Mouse (Mus musculus): ENCODE results near the gene Zc3h6. TPM values are rescaled to one million over a fixed set of nuclear protein-coding genes. Genes with fewer than 3 reads are reported as not detected.

Zc3h6 gene
- polyA plus RNA-seq, 1 experiment from 2014 or later = 0.84 TPM

DNA sequence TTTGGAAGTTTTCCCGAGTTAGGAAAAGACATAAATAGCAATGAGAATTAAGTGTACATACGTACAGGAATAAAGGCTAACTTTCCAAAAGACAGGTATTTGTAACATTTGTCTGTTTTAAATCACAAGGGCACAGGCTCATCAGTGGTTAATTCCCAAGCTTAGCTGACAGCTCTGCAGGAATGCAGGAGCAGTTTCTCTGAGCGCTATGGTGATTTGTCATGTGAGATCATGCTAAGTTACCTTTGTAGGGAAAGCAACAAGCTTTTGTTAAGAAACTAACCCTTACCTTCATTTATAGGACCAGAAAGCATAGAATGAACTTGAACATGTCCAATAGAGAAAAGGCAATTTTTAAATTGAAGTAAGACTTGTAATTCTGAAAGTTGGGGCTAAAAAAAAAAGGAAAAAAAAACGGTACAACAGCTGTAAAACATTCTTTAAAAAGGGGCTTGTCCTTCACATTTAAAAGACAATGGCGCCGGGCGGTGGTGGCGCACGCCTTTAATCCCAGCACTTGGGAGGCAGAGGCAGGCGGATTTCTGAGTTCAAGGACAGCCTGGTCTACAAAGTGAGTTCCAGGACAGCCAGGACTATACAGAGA, 94.4 kb downstream of the Zc3h6 start:
- 71% methylated on average over 10 of the region's 10 CpGs for WGBS
- Histone ChIP-seq H3K9ac (ENCODE audit: low read depth, low read length) (no peak overlapping the region), H3K4me1 (replicated peaks; ENCODE audit: control insufficient read depth, insufficient read depth, low read length) (peaks cover 7% of the 10 kb centered on the region; the same call in 1 of the 2 replicates), H3K27ac (ENCODE audit: low read depth, low read length) (no peak overlapping the region), H3K27me3 (replicated peaks; ENCODE audit: control insufficient read depth, insufficient read depth, low read length) (peaks cover 2% of the 10 kb centered on the region; the same call in 1 of the 2 replicates), H3K4me2 (no peak overlapping the region), H3K4me3 (ENCODE audit: low read depth, low read length) (no peak overlapping the region), H3K36me3 (ENCODE audit: control insufficient read depth, insufficient read depth, low read length) (no peaks in the 10 kb centered on the region), H3K9me3 (ENCODE audit: control insufficient read depth, low read length) (no peaks in the 10 kb centered on the region; the same call in 1 of the 2 replicates)
- ATAC-seq (replicated peaks; ENCODE audit: low FRiP score) = no peak
- DNase-seq (ENCODE audit: low spot score) = no peak

GRCm38 (mm10) chr2:129065437-129066282, 98.5 kb downstream of the Zc3h6 start, which contains the start of gene Ttl:
Gene Ttl (plus strand): TSS chr2:129065942.
- Histone ChIP-seq H3K27me3 (replicated peaks; ENCODE audit: control insufficient read depth, insufficient read depth, low read length) (peaks cover 2% of the 10 kb centered on the region; the same call in 1 of the 2 replicates), H3K4me3 (ENCODE audit: low read depth, low read length) (peak within 1 kb of the TSS; percentile 87), H3K27ac (ENCODE audit: low read depth, low read length) (peak within 1 kb of the TSS; percentile 25; the same call in 1 of the 2 replicates), H3K9me3 (ENCODE audit: control insufficient read depth, low read length) (no peaks in the 10 kb centered on the region), H3K36me3 (ENCODE audit: control insufficient read depth, insufficient read depth, low read length) (no peaks in the 10 kb centered on the region), H3K4me2 (peak within 1 kb of the TSS; percentile 98), H3K4me1 (replicated peaks; ENCODE audit: control insufficient read depth, insufficient read depth, low read length) (peaks cover 6% of the 10 kb centered on the region; the same call in 1 of the 2 replicates), H3K9ac (ENCODE audit: low read depth, low read length) (peak within 1 kb of the TSS; percentile 83)
- ATAC-seq (replicated peaks; ENCODE audit: low FRiP score) = peak; percentile 94
- DNase-seq (ENCODE audit: low spot score) = peak; percentile 77
- 2% methylated on average over 52 of the region's 62 CpGs for WGBS

DNA sequence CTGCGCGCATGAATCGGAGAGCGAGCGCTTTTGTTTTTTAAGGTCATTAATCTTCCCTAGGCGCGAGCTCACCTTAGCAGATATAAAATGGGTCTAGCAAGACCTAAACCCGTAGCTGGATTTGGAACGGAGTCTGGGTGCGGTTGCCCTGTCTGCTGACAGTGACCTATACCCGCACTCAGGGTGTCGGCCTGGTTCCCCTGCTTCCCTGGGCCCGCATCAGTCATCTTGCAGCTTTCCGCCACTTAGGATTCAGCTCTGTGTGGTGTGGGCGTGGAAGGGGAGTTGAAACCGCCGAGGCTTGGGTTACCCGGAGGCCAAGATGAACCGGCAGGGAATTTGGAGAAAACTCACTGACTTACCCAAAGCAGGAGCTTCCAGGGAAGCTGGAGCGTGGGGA, 99.1 kb downstream of the Zc3h6 start:
- ATAC-seq (replicated peaks; ENCODE audit: low FRiP score) = peak; percentile 56
- H3K9me3 ChIP-seq (ENCODE audit: control insufficient read depth, low read length) = no peaks in the 10 kb centered on the region
- WGBS = 2% methylated on average over 20 of the region's 20 CpGs

More for the DNA sequence above, 99.1 kb downstream of the Zc3h6 start:
- peaks cover 2% of the 10 kb centered on the region; the same call in 1 of the 2 replicates for H3K27me3 ChIP-seq (replicated peaks; ENCODE audit: control insufficient read depth, insufficient read depth, low read length)
- H3K4me2 ChIP-seq = peak overlapping the region; percentile 98
- H3K27ac ChIP-seq (ENCODE audit: low read depth, low read length) = peak overlapping the region; percentile 25; the same call in 1 of the 2 replicates
- DNase-seq (ENCODE audit: low spot score) = peak; percentile 62
- H3K36me3 ChIP-seq (ENCODE audit: control insufficient read depth, insufficient read depth, low read length) = no peaks in the 10 kb centered on the region
- H3K4me3 ChIP-seq (ENCODE audit: low read depth, low read length) = peak overlapping the region; percentile 87
- peaks cover 6% of the 10 kb centered on the region; the same call in 1 of the 2 replicates for H3K4me1 ChIP-seq (replicated peaks; ENCODE audit: control insufficient read depth, insufficient read depth, low read length)
- peak overlapping the region; percentile 83 for H3K9ac ChIP-seq (ENCODE audit: low read depth, low read length)

Small RNA genes lying within 50 kb of the gene (microRNA-seq; reads per million reads assigned to microRNA genes)
- gene Gm22859 (ENCODE audit: borderline number of aligned reads) = not detected

Other genes starting within 250 kb of the Zc3h6 start
- gene Tmem87b, start 149.3 kb upstream of the Zc3h6 start, polyA plus RNA-seq (2014; fragmentation: Nextera tagmentation; extraction: Ambion mirVana) = 15.5 and 16.0 TPM in 2 replicates
- gene Fbln7, start 104.4 kb upstream of the Zc3h6 start, polyA plus RNA-seq (2014; fragmentation: Nextera tagmentation; extraction: Ambion mirVana) = 0.62 and 0.90 TPM in 2 replicates
- 9.2 and 11.9 TPM in 2 replicates for gene Zc3h8, start 23.3 kb upstream of the Zc3h6 start, polyA plus RNA-seq (2014; fragmentation: Nextera tagmentation; extraction: Ambion mirVana)
- 7.5 and 8.7 TPM in 2 replicates for gene Gm10762, start 323 bp downstream of the Zc3h6 start, polyA plus RNA-seq (2014; fragmentation: Nextera tagmentation; extraction: Ambion mirVana)
- 0.05 and 0.06 TPM in 2 replicates for gene Vinac1, start 80.8 kb downstream of the Zc3h6 start, polyA plus RNA-seq (2014; fragmentation: Nextera tagmentation; extraction: Ambion mirVana)
- gene Ttl, start 98.5 kb downstream of the Zc3h6 start, polyA plus RNA-seq (2014; fragmentation: Nextera tagmentation; extraction: Ambion mirVana) = 5.2 and 6.1 TPM in 2 replicates
- 52.5 and 52.7 TPM in 2 replicates for gene Polr1b, start 133.6 kb downstream of the Zc3h6 start, polyA plus RNA-seq (2014; fragmentation: Nextera tagmentation; extraction: Ambion mirVana)
- gene Chchd5, start 162.3 kb downstream of the Zc3h6 start, polyA plus RNA-seq (2014; fragmentation: Nextera tagmentation; extraction: Ambion mirVana) = 18.6 and 19.5 TPM in 2 replicates
- gene Slc20a1, start 231.4 kb downstream of the Zc3h6 start, polyA plus RNA-seq (2014; fragmentation: Nextera tagmentation; extraction: Ambion mirVana) = 69.5 and 71.8 TPM in 2 replicates